22 mouse cellular contexts compared by ENCODE assay signal in genomic region chr13:81842278-81842677, GRCm38 (mm10). TPM values are rescaled to one million over a fixed set of nuclear protein-coding genes. Genes with fewer than 3 reads are reported as not detected.
DNase-seq lines count a peak whose midpoint lies in the region; ATAC-seq lines count a peak whose summit lies in the region.
"Had no signal": no experiment of that assay in that cellular context is flagged by ENCODE, and none has a peak within 500 bp of the region (broad histone marks: within the 10 kb centered on the region; RNA-seq: fewer than 3 reads in every experiment).

No protein-coding gene starts in this region.

- no peak for DNase-seq in frontal cortex, postnatal 36 days (ENCODE audit: low spot score in 2 of 2)
- DNase-seq in heart, adult 11 months = peak; percentile 66
- DNase-seq in heart, postnatal 25 days (ENCODE audit: low spot score) = no peak
- DNase-seq in midbrain, embryonic 11.5 days (ENCODE audit: low spot score, missing footprints) = peak; percentile 80
- DNase-seq: adrenal gland, adult 2 months; adrenal gland, adult 8-10 months; adrenal gland, postnatal 10 days; adrenal gland, postnatal 14 days; adrenal gland, postnatal 25 days; adrenal gland, postnatal 36 days; B cell, adult 2 months; cerebellum, adult 11 months; cerebellum, adult 11-12 months had no signal

- no peak overlapping the region for H3K4me2 ChIP-seq in kidney, embryonic 15.5 days
- H3K4me2 ChIP-seq in kidney, embryonic 14.5 days (replicated peaks; ENCODE audit: low read depth, low read length) = no peak overlapping the region
- H3K4me2 ChIP-seq in midbrain, embryonic 11.5 days = no peak overlapping the region
- H3K4me2 ChIP-seq in midbrain, embryonic 15.5 days = no peak overlapping the region

- H3K4me1 ChIP-seq in kidney, embryonic 15.5 days = no peaks in the 10 kb centered on the region
- H3K4me1 ChIP-seq in kidney, embryonic 14.5 days (ENCODE audit: control insufficient read depth, insufficient read depth, low read length) = no peaks in the 10 kb centered on the region
- no peaks in the 10 kb centered on the region for H3K4me1 ChIP-seq in midbrain, embryonic 11.5 days (ENCODE audit: control insufficient read depth, insufficient read depth, low read length)
- H3K4me1 ChIP-seq in midbrain, embryonic 15.5 days = no peaks in the 10 kb centered on the region

- H3K27ac ChIP-seq in kidney, embryonic 15.5 days = no peak overlapping the region
- no peak overlapping the region for H3K27ac ChIP-seq in kidney, embryonic 14.5 days (ENCODE audit: low read depth, low read length)
- no peak overlapping the region for H3K27ac ChIP-seq in midbrain, embryonic 11.5 days (ENCODE audit: low read depth, low read length)
- no peak overlapping the region for H3K27ac ChIP-seq in midbrain, embryonic 15.5 days

- ATAC-seq in frontal cortex, adult (ENCODE audit: low TSS enrichment) = peak; percentile 77
- 0 out of 2 replicates have a peak, but pooled peaks have one; percentile 9 for ATAC-seq in kidney, embryonic 15.5 days (replicated peaks; ENCODE audit: low FRiP score)
- ATAC-seq in kidney, embryonic 14.5 days (ENCODE audit: low FRiP score, low TSS enrichment) = no peak
- no peak for ATAC-seq in midbrain, embryonic 11.5 days (ENCODE audit: low FRiP score)
- ATAC-seq in midbrain, embryonic 15.5 days (replicated peaks) = no peak
- ATAC-seq: activated CD4-positive, CD25-positive, alpha-beta regulatory T cell, adult 4 months; CD4-positive, CD25-positive, alpha-beta regulatory T cell, adult 4 months; Patski had no signal

- intact Hi-C loops in heart, postnatal 25 days (cut with DNase I) = no loop called here

- H3K36me3 ChIP-seq in kidney, embryonic 15.5 days = no peaks in the 10 kb centered on the region
- H3K36me3 ChIP-seq in kidney, embryonic 14.5 days (ENCODE audit: control insufficient read depth, insufficient read depth, low read length) = no peaks in the 10 kb centered on the region
- H3K36me3 ChIP-seq in midbrain, embryonic 11.5 days (ENCODE audit: control insufficient read depth, insufficient read depth, low read length) = no peaks in the 10 kb centered on the region
- no peaks in the 10 kb centered on the region for H3K36me3 ChIP-seq in midbrain, embryonic 15.5 days (replicated peaks)
- H3K36me3 ChIP-seq: G1E had no signal

- H3K4me3 ChIP-seq in kidney, embryonic 15.5 days (replicated peaks) = no peak overlapping the region
- no peak overlapping the region for H3K4me3 ChIP-seq in kidney, embryonic 14.5 days (ENCODE audit: low read length)
- no peak overlapping the region for H3K4me3 ChIP-seq in midbrain, embryonic 11.5 days (ENCODE audit: low read depth, low read length)
- no peak overlapping the region for H3K4me3 ChIP-seq in midbrain, embryonic 15.5 days

- H3K9me3 ChIP-seq in kidney, embryonic 15.5 days (replicated peaks) = no peaks in the 10 kb centered on the region
- no peaks in the 10 kb centered on the region for H3K9me3 ChIP-seq in kidney, embryonic 14.5 days (ENCODE audit: control insufficient read depth, low read length)
- no peaks in the 10 kb centered on the region for H3K9me3 ChIP-seq in midbrain, embryonic 11.5 days (ENCODE audit: control insufficient read depth, low read length)
- no peaks in the 10 kb centered on the region for H3K9me3 ChIP-seq in midbrain, embryonic 15.5 days
- H3K9me3 ChIP-seq: G1E had no signal

- no peak overlapping the region for H3K9ac ChIP-seq in kidney, embryonic 15.5 days
- no peak overlapping the region for H3K9ac ChIP-seq in kidney, embryonic 14.5 days (ENCODE audit: low read depth, low read length)
- H3K9ac ChIP-seq in midbrain, embryonic 11.5 days (ENCODE audit: low read length) = no peak overlapping the region
- no peak overlapping the region for H3K9ac ChIP-seq in midbrain, embryonic 15.5 days

- 82% methylated on average over 6 of the region's 6 CpGs for WGBS in kidney, embryonic 15.5 days
- WGBS in kidney, embryonic 14.5 days = 81% methylated on average over 6 of the region's 6 CpGs
- WGBS in midbrain, embryonic 11.5 days = 68% methylated on average over 6 of the region's 6 CpGs
- WGBS in midbrain, embryonic 15.5 days = 70% methylated on average over 6 of the region's 6 CpGs

- H3K27me3 ChIP-seq in kidney, embryonic 15.5 days = no peaks in the 10 kb centered on the region
- no peaks in the 10 kb centered on the region for H3K27me3 ChIP-seq in kidney, embryonic 14.5 days (ENCODE audit: control insufficient read depth, insufficient read depth, low read length)
- no peaks in the 10 kb centered on the region for H3K27me3 ChIP-seq in midbrain, embryonic 11.5 days (ENCODE audit: control insufficient read depth, insufficient read depth, low read length)
- no peaks in the 10 kb centered on the region for H3K27me3 ChIP-seq in midbrain, embryonic 15.5 days (replicated peaks)
- H3K27me3 ChIP-seq: CH12.LX had no signal

RNA-seq across cellular contexts. Expression of gene Cetn3, which starts 59.4 kb away (rescaled TPM):
- 10 to 100 TPM; 59.1 TPM for total RNA-seq in heart, postnatal 25 days (2021)
- polyA plus RNA-seq in kidney, embryonic 15.5 days (2015; fragmentation: Nextera tagmentation; extraction: Ambion mirVana) = 208 and 211 TPM in 2 replicates
- polyA plus RNA-seq in kidney, embryonic 14.5 days (2014; fragmentation: Nextera tagmentation; extraction: Ambion mirVana) = 275 and 385 TPM in 2 replicates
- polyA plus RNA-seq in midbrain, embryonic 11.5 days (2014; fragmentation: Nextera tagmentation; extraction: Ambion mirVana) = 279 and 302 TPM in 2 replicates
- polyA plus RNA-seq in midbrain, embryonic 15.5 days (2015; fragmentation: Nextera tagmentation; extraction: Ambion mirVana) = 184 and 196 TPM in 2 replicates

Comparison
In these comparisons a context has a peak if more than half of its experiments do, and no peak if none do; other contexts are left out.
1. ATAC-seq: peak in frontal cortex, adult (single experiment) and kidney, embryonic 15.5 days (single experiment); none in kidney, embryonic 14.5 days (single experiment), midbrain, embryonic 11.5 days (single experiment) and midbrain, embryonic 15.5 days (single experiment).
2. DNase-seq: peak in heart, adult 11 months (single experiment) and midbrain, embryonic 11.5 days (single experiment); none in frontal cortex, postnatal 36 days (0 of 2) and heart, postnatal 25 days (single experiment).